Mouse (Mus musculus) ovary, adult 18-20 months (tissue): Measurements from ENCODE around the gene Gm10153.
"Not testable (repeated sequence)": the region's sequence is repeated elsewhere in the genome, so short reads cannot be mapped to it uniquely, and the experiment has no call there.

Experiments used
- DNase-seq: peaks from one replicate; pipeline ENCODE4 v3.0.0; 2022; ENCODE audit warnings: low spot score, mixed read lengths

Gm10153 gene

GRCm38 (mm10) chr7:142143506-142144010 lies 46.6 kb downstream of the Gm10153 start:
- not testable (repeated sequence) for DNase-seq

- DNase-seq, result no peak
These were observed 49.5 kb downstream of the Gm10153 start for GRCm38 (mm10) chr7:142140696-142141095.
